Comparison of ENCODE assay signal across 18 mouse cellular contexts in genomic region chr2:27228809-27229480, GRCm38 (mm10). TPM values are rescaled to one million over a fixed set of nuclear protein-coding genes. Genes with fewer than 3 reads are reported as not detected.
DNase-seq lines count a peak whose midpoint lies in the region; ATAC-seq and TF ChIP-seq lines count a peak whose summit lies in the region.
"Had no signal": no experiment of that assay in that cellular context is flagged by ENCODE, and none has a peak within 500 bp of the region (broad histone marks: within the 10 kb centered on the region; RNA-seq: fewer than 3 reads in every experiment).

No protein-coding gene starts in this region.

- no peaks in the 10 kb centered on the region for H3K9me3 ChIP-seq in heart, postnatal 0 days (replicated peaks; ENCODE audit: control insufficient read depth, low read length)
- no peaks in the 10 kb centered on the region for H3K9me3 ChIP-seq in lung, postnatal 0 days (ENCODE audit: low read length)
- H3K9me3 ChIP-seq: lung, embryonic 15.5 days; neural tube, embryonic 13.5 days had no signal

- no peaks in the 10 kb centered on the region for H3K27me3 ChIP-seq in heart, postnatal 0 days (ENCODE audit: control insufficient read depth, insufficient read depth, low read length)
- H3K27me3 ChIP-seq in lung, postnatal 0 days (replicated peaks; ENCODE audit: insufficient read depth, low read length): no peaks in the 10 kb centered on the region
- H3K27me3 ChIP-seq: lung, embryonic 15.5 days; neural tube, embryonic 13.5 days had no signal

- H3K9ac ChIP-seq in heart, postnatal 0 days (replicated peaks; ENCODE audit: low read depth, low read length): no peak overlapping the region
- H3K9ac ChIP-seq in lung, postnatal 0 days (replicated peaks; ENCODE audit: low read depth): no peak overlapping the region
- H3K9ac ChIP-seq: lung, embryonic 15.5 days; neural tube, embryonic 13.5 days had no signal

- DNase-seq in heart, postnatal 0 days (ENCODE audit: low spot score): no peak
- no peak for DNase-seq in heart, postnatal 36 days
- DNase-seq in lung, postnatal 0 days (ENCODE audit: low spot score): peak; percentile 64
- DNase-seq in lung, adult 2 months: no peak
- DNase-seq in naive thymus-derived CD4-positive, alpha-beta T cell, adult 2 months (ENCODE audit: low read depth): peak; percentile 47
- DNase-seq in thymus, postnatal 4 days: peak; percentile 74
- no peak for DNase-seq in natural killer cell, adult 2 months (ENCODE audit: low spot score in 2 of 2)
- DNase-seq: adrenal gland, postnatal 25 days; gastrocnemius, postnatal 25 days; kidney, adult 11 months; kidney, postnatal 4 days; liver; right cerebral cortex, postnatal 4 days had no signal

- no peak for TF ChIP-seq EP300 in heart, postnatal 0 days (IDR thresholded peaks at IDR 0.05; ENCODE audit: low read depth)
- no peak for TF ChIP-seq EP300 in lung, postnatal 0 days (IDR thresholded peaks at IDR 0.05)

- no peak overlapping the region for H3K4me3 ChIP-seq in heart, postnatal 0 days (ENCODE audit: low read depth, low read length)
- H3K4me3 ChIP-seq in lung, postnatal 0 days (ENCODE audit: low read depth, low read length): no peak overlapping the region
- H3K4me3 ChIP-seq in lung, adult 2 months (replicated peaks; ENCODE audit: extremely low read depth, low read depth, low read length): no peak overlapping the region
- H3K4me3 ChIP-seq: lung, embryonic 15.5 days; neural tube, embryonic 13.5 days had no signal

- peaks cover 6% of the 10 kb centered on the region; the same call in 1 of the 2 replicates for H3K36me3 ChIP-seq in heart, postnatal 0 days (replicated peaks; ENCODE audit: control insufficient read depth, insufficient read depth, low read length)
- no peaks in the 10 kb centered on the region for H3K36me3 ChIP-seq in lung, postnatal 0 days (ENCODE audit: insufficient read depth, low read length)
- H3K36me3 ChIP-seq: lung, embryonic 15.5 days; neural tube, embryonic 13.5 days had no signal

- no peak for TF ChIP-seq POLR2A in lung, adult 2 months (IDR thresholded peaks at IDR 0.05; ENCODE audit: borderline replicate concordance, extremely low read depth, low read depth, low read length)

- H3K4me2 ChIP-seq in heart, postnatal 0 days (ENCODE audit: low read depth, low read length): no peak overlapping the region
- no peak overlapping the region for H3K4me2 ChIP-seq in lung, postnatal 0 days (replicated peaks; ENCODE audit: low read depth, low read length)
- H3K4me2 ChIP-seq: lung, embryonic 15.5 days; neural tube, embryonic 13.5 days had no signal

- 85% methylated on average over 5 of the region's 5 CpGs for WGBS in heart, postnatal 0 days
- WGBS in lung, postnatal 0 days: 57% methylated on average over 5 of the region's 5 CpGs
- WGBS in lung, adult 2 months: 77% methylated on average over 5 of the region's 5 CpGs

- 0 out of 2 replicates have a peak, but pooled peaks have one; percentile 28 for ATAC-seq in heart, postnatal 0 days (ENCODE audit: insufficient read depth, low read depth)
- peak; percentile 66 for ATAC-seq in lung, postnatal 0 days
- ATAC-seq: hindbrain, embryonic 16.5 days; midbrain, embryonic 16.5 days had no signal

- peak; percentile 58 for TF ChIP-seq CTCF in heart, postnatal 0 days (IDR thresholded peaks at IDR 0.05; ENCODE audit: low read depth)
- peak; percentile 25 for TF ChIP-seq CTCF in lung, postnatal 0 days (IDR thresholded peaks at IDR 0.05)
- no peak for TF ChIP-seq CTCF in lung, adult 2 months (IDR thresholded peaks at IDR 0.05; ENCODE audit: insufficient read depth, low read length)

- H3K4me1 ChIP-seq in heart, postnatal 0 days (ENCODE audit: control insufficient read depth, insufficient read depth): peaks cover 12% of the 10 kb centered on the region
- H3K4me1 ChIP-seq in lung, postnatal 0 days (ENCODE audit: insufficient read depth, low read depth, low read length): no peaks in the 10 kb centered on the region
- no peaks in the 10 kb centered on the region for H3K4me1 ChIP-seq in lung, adult 2 months (ENCODE audit: control insufficient read depth, insufficient read depth, low read length)

- H3K27ac ChIP-seq in heart, postnatal 0 days (ENCODE audit: low read depth): no peak overlapping the region
- peak overlapping the region; percentile 64 for H3K27ac ChIP-seq in lung, postnatal 0 days (ENCODE audit: low read length)
- H3K27ac ChIP-seq: lung, embryonic 15.5 days; neural tube, embryonic 13.5 days had no signal

- intact Hi-C loops in heart, postnatal 36 days (cut with DNase I): loop anchor here (2.0 kb wide), 1 partner anchor 102 kb away; no protein-coding TSS in a partner anchor

RNA-seq across cellular contexts. Expression of gene Sardh, which starts 19.2 kb away (rescaled TPM):
- 31.6 and 46.8 TPM in 2 replicates for total RNA-seq in heart, postnatal 0 days (2014; rRNA removed; ENCODE audit: low replicate concordance)
- polyA plus RNA-seq in heart, postnatal 0 days (2015; fragmentation: Nextera tagmentation; extraction: Ambion mirVana): 18.1 and 20.7 TPM in 2 replicates
- 1 to 10 TPM; 4.8 to 7.1 TPM for total RNA-seq in heart, postnatal 36 days (2021)
- polyA plus RNA-seq in lung, postnatal 0 days (2015; fragmentation: Nextera tagmentation; extraction: Ambion mirVana): 11.5 and 12.6 TPM in 2 replicates
- polyA plus RNA-seq in lung, adult 2 months (2012; rRNA removed): 15.4 and 16.7 TPM in 2 replicates
- total RNA-seq: megakaryocyte progenitor cell, adult 5-6 weeks had no signal

Comparison
In these comparisons a context has a peak if more than half of its experiments do, and no peak if none do; other contexts are left out.
1. DNase-seq: peak in lung, postnatal 0 days (single experiment), naive thymus-derived CD4-positive, alpha-beta T cell, adult 2 months (single experiment) and thymus, postnatal 4 days (single experiment); none in heart, postnatal 0 days (single experiment), heart, postnatal 36 days (0 of 2), lung, adult 2 months (single experiment) and natural killer cell, adult 2 months (0 of 2).